16 mouse cellular contexts compared by ENCODE assay signal in genomic region chr14:12704461-12704860, GRCm38 (mm10).
DNase-seq lines count a peak whose midpoint lies in the region; ATAC-seq lines count a peak whose summit lies in the region.
"Had no signal": no experiment of that assay in that cellular context is flagged by ENCODE, and none has a peak within 500 bp of the region (broad histone marks: within the 10 kb centered on the region; RNA-seq: fewer than 3 reads in every experiment).

No protein-coding gene starts in this region.

- DNase-seq in cerebellum, adult 11 months: no peak
- DNase-seq in cerebellum, postnatal 10 days: peak; percentile 51 to 67
- no peak for DNase-seq in cerebellum, postnatal 36 days
- DNase-seq in Muller cell, postnatal 12 days (ENCODE audit: inconsistent ontology term): peak; percentile 79
- peak; percentile 37 to 59 for DNase-seq in cerebellum, postnatal 14 days
- no peak for DNase-seq in heart, postnatal 25 days (ENCODE audit: low spot score)
- DNase-seq: adrenal gland, postnatal 36 days; gastrocnemius, postnatal 36 days; heart, adult 11 months; heart, postnatal 4 days; kidney, adult 18-20 months had no signal

- intact Hi-C loops in heart, postnatal 25 days (cut with DNase I): no loop called here

- peak; percentile 43; the same call in 1 of the 2 replicates for ATAC-seq in cerebellum, adult (ENCODE audit: insufficient number of reproducible peaks, low FRiP score, low TSS enrichment)
- ATAC-seq: activated CD4-positive, CD25-positive, alpha-beta regulatory T cell, adult 4 months; forebrain, embryonic 15.5 days; intestine, embryonic 15.5 days; Patski had no signal

Comparison
In these comparisons a context has a peak if more than half of its experiments do, and no peak if none do; other contexts are left out.
1. DNase-seq: peak in cerebellum, postnatal 10 days (2 of 2), Muller cell, postnatal 12 days (single experiment) and cerebellum, postnatal 14 days (2 of 2); none in cerebellum, adult 11 months (single experiment), cerebellum, postnatal 36 days (0 of 2) and heart, postnatal 25 days (single experiment).